Mouse (Mus musculus): ENCODE measurements around the gene Acpp. TPM values are rescaled to one million over a fixed set of nuclear protein-coding genes. Genes with fewer than 3 reads are reported as not detected.

Gene Acpp
- total RNA-seq, 4 experiments from 2014 or later: 0.17 TPM; not detected in 3

DNA sequence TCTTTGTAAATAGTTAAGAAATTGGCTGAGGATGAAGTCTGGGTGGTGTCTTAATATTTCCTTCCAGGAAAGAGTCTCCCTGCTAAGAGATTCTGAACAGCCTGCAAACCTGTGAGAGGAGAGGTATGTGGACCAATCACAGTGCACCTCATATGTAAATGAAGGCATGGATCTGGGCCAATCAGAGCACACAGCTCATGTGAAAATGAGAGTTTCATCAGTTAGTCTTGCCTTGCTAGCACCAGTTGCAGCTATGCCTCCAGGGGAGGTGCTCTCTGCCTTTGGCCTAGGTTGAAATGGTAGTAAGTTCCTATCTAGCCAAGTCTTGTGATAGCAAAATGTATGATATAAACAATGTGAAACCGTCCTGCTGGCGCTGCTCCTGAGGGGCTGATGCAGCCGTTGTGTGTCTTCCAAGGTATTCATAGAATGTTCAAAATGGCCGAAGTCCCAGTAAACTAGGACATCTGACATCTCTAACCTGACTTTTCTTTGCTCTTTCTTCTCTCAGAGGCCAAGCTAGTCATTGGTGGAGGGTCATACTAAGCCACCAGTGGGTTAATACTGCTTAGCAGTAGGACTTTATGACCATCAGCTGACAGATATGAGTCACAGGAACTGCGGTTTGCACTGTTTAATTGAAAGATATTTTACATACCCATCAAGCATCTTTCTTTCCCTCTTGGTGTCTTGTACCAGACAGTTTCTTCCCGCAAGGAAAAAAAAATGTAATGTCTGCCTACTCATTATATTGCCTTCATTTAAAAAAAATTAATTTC lies 32.0 kb downstream of the Acpp start:
- DNase-seq (ENCODE audit: low spot score): no peak

GRCm38 (mm10) chr9:104304800-104305199 lies 32.7 kb downstream of the Acpp start:
- no peak for DNase-seq (ENCODE audit: low spot score)

- no peak for DNase-seq (ENCODE audit: low spot score)
These were observed 33.2 kb downstream of the Acpp start for GRCm38 (mm10) chr9:104304376-104304775.

GRCm38 (mm10) chr9:104300569-104300968 lies 37.0 kb downstream of the Acpp start:
- DNase-seq (ENCODE audit: low spot score): no peak

GRCm38 (mm10) chr9:104297041-104297440 lies 40.5 kb downstream of the Acpp start:
- DNase-seq (ENCODE audit: low spot score): no peak

DNA sequence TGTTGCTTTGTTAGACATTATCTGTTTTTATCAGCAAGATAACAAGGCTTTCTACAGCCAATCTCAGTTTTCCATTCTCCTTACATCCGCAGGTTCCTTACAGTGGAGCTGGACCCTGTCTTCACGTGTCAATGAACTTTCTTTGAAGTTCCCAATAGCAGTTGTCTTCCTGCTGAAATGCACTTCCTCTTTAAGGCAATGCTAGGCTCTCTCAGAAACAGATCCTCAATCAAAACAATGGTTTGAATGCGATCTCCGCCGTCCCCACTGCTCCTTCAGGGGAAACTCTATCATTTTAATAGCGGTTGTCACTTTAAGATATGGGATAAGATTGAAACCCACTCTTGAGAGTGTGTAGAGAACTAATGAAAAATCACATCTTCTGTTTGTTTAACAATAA lies 52.6 kb downstream of the Acpp start:
- DNase-seq (ENCODE audit: low spot score): no peak

GRCm38 (mm10) chr9:104282536-104282935 lies 55.0 kb downstream of the Acpp start:
- DNase-seq (ENCODE audit: low spot score): no peak

DNA sequence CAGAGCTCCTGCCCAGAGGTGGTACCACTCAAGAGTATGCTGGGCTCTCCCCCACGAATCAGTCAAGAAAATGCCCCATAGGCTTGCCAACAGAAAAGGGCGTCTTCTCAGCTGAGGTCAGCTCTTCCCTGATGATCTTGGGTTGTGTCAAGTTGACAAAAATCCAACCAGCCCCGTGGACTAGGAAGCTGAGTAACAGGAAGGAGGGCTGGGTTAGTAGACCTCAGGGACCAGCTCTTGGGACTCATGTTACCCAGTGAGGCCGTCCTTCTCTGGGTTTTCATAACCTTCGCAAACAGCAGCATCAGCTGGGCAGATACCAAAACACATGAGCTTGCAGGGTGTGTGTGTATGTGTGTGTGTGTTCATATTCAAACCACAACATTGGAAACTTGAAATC lies 55.8 kb downstream of the Acpp start:
- DNase-seq (ENCODE audit: low spot score): no peak

DNA sequence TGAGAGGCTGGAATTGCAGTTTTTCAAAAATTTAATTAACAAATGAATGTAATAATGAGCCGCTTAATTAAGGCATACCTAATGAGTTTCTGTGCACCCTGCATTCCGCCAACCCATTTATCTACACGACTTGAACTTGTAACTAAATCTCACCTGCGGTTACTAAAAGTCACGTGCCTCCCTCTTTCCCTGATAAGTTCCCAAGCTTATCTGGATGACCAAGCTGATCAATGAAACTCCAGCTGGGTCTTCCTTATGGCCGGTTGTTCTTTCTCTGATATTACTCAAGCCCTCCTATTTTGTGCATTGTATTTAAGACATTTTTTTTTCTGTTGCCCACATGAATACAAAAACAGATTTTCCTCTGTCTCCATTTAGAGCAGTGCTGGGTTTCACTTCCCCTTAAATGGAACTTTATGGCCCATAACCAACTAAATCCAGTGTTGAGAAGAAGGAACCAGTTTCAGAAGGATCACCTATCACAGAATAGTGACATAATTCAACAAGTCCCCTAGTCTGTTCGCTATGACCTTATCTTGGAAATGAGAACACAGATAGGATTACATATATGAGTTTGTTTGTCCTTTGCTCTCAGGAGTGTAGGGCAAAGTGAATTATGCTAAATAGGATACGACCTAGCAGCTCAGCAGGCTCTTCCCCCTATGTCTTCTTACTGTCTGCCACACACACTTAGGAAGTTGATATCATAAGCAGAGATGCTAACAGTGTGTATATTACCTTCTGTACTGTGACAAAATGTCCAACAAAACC lies 56.6 kb downstream of the Acpp start:
- peak; percentile 24 for DNase-seq (ENCODE audit: low spot score)

DNA sequence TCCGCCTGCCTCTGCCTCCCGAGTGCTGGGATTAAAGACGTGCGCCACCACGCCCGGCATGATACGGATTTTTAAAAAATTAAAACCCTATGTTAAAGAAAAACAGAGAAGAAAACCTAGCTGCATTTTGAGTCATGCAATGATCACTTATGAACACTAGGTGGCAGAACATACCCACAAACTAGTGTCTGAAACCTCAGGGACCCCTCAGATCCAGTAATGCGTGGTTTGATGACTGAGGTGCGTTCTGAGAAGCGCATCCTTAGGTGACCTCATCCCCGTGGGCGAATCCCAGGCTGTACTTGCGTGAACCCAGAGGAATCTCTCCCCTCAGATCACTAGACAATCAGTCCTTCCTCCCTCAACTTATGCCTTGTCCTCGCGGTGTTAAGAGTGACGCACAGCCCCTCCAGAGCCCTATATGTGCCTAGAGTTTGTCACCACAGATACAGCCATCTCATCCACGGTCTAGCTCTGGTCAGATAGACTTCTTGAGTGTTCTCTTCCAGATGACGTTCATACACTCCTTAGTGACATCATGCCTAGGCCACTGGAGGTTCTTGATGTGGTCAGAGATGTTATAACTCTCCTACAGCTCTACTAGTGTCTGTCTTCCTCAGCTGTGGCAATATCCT lies 59.9 kb downstream of the Acpp start:
- peak; percentile 28 for DNase-seq (ENCODE audit: low spot score)

GRCm38 (mm10) chr9:104275084-104275785 lies 62.3 kb downstream of the Acpp start:
- no peak for DNase-seq (ENCODE audit: low spot score)

DNA sequence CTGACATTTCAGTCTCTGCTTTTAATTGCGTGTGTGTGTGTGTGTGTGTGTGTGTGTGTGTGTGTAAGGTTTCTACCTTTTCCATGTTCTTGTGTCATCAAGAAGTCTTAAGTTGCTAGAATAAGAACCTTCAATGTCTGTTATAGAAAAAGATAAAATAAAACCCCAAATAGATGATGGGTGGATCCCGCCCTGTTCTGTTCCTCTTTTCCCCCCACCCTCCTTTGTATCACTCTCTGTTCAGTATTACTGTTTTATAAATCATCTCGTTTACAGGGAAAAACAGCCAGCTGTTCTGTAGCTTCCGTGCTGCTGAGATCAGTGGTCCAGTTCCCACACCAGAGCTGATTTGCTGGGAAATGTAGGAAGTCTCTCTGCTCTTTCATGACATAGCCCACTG lies 65.5 kb downstream of the Acpp start:
- no peak for DNase-seq (ENCODE audit: low spot score)

GRCm38 (mm10) chr9:104271642-104272041 lies 65.9 kb downstream of the Acpp start:
- no peak for DNase-seq (ENCODE audit: low spot score)

GRCm38 (mm10) chr9:104269944-104270343 lies 67.6 kb downstream of the Acpp start:
- DNase-seq (ENCODE audit: low spot score): no peak

- peak; percentile 24 for DNase-seq (ENCODE audit: low spot score)
These were observed 68.1 kb downstream of the Acpp start for GRCm38 (mm10) chr9:104269349-104269871.

- no peak for DNase-seq (ENCODE audit: low spot score)
These were observed 73.0 kb downstream of the Acpp start for GRCm38 (mm10) chr9:104264567-104264966.

GRCm38 (mm10) chr9:104262823-104263352 lies 74.7 kb downstream of the Acpp start, which contains the start of gene Dnajc13:
Gene Dnajc13, minus strand, starts transcription at chr9:104262930.
- DNase-seq (ENCODE audit: low spot score): peak; percentile 98

- DNase-seq (ENCODE audit: low spot score): no peak
These were observed 75.4 kb downstream of the Acpp start for GRCm38 (mm10) chr9:104262016-104262762.

- DNase-seq (ENCODE audit: low spot score): no peak
These were observed 77.2 kb downstream of the Acpp start for GRCm38 (mm10) chr9:104260306-104260705.

GRCm38 (mm10) chr9:104256085-104256484 lies 81.5 kb downstream of the Acpp start:
- DNase-seq (ENCODE audit: low spot score): no peak

All from heart, adult 8-10 months (tissue).